Mouse (Mus musculus): ENCODE results near the gene Ndufaf7.

- no peak for TF ChIP-seq CTCF (IDR thresholded peaks at IDR 0.05; ENCODE audit: borderline replicate concordance, extremely low read depth, insufficient read depth, insufficient read length)
- TF ChIP-seq POLR2A (IDR thresholded peaks at IDR 0.05; ENCODE audit: borderline replicate concordance, extremely low read depth, insufficient read depth, insufficient read length, poor library complexity, severe bottlenecking): no peak
These were observed 1.1 kb upstream of the Ndufaf7 start for GRCm38 (mm10) chr17:78935857-78936256.

All from brain, embryonic 14.5 days (tissue).